Mouse (Mus musculus): Measurements from ENCODE around the gene Tctn3. TPM values are rescaled to one million over a fixed set of nuclear protein-coding genes. Genes with fewer than 3 reads are reported as not detected.

Tctn3 gene
- polyA plus RNA-seq, 1 experiment: 2.7 TPM

- 8% methylated on average over 9 of the region's 9 CpGs for WGBS
- TF ChIP-seq POLR2A (IDR thresholded peaks at IDR 0.05; ENCODE audit: borderline replicate concordance, control insufficient read depth, low read depth, low read length) (no peak), CTCF (IDR thresholded peaks at IDR 0.05; ENCODE audit: control insufficient read depth, insufficient read depth, low read length) (no peak)
- no peak overlapping the region for H3K4me3 ChIP-seq (replicated peaks; ENCODE audit: control insufficient read depth, low read depth, low read length)
- H3K27ac ChIP-seq (ENCODE audit: control insufficient read depth, insufficient read depth, low read depth, low read length, poor library complexity): peak overlapping the region; percentile 49
- H3K4me1 ChIP-seq (ENCODE audit: control insufficient read depth, insufficient read depth, low read length): peaks cover 1% of the 10 kb centered on the region; the same call in 1 of the 2 replicates
Measured at GRCm38 (mm10) chr19:40647319-40648158, 35.5 kb upstream of the Tctn3 start.

- Histone ChIP-seq H3K4me1 (ENCODE audit: control insufficient read depth, insufficient read depth, low read length) (peaks cover 1% of the 10 kb centered on the region; the same call in 1 of the 2 replicates), H3K4me3 (replicated peaks; ENCODE audit: control insufficient read depth, low read depth, low read length) (no peak overlapping the region), H3K27ac (ENCODE audit: control insufficient read depth, insufficient read depth, low read depth, low read length, poor library complexity) (no peak overlapping the region)
- TF ChIP-seq CTCF (IDR thresholded peaks at IDR 0.05; ENCODE audit: control insufficient read depth, insufficient read depth, low read length): no peak
- no peak for TF ChIP-seq POLR2A (IDR thresholded peaks at IDR 0.05; ENCODE audit: borderline replicate concordance, control insufficient read depth, low read depth, low read length)
- 56% methylated on average over 6 of the region's 6 CpGs for WGBS
Measured at GRCm38 (mm10) chr19:40646379-40646778, 34.3 kb upstream of the Tctn3 start.

GRCm38 (mm10) chr19:40643846-40644245, 31.8 kb upstream of the Tctn3 start:
- TF ChIP-seq CTCF (IDR thresholded peaks at IDR 0.05; ENCODE audit: control insufficient read depth, insufficient read depth, low read length): no peak
- TF ChIP-seq POLR2A (IDR thresholded peaks at IDR 0.05; ENCODE audit: borderline replicate concordance, control insufficient read depth, low read depth, low read length): no peak
- 60% methylated on average over 1 of the region's 1 CpGs for WGBS
- no peak overlapping the region for H3K27ac ChIP-seq (ENCODE audit: control insufficient read depth, insufficient read depth, low read depth, low read length, poor library complexity)
- no peak overlapping the region for H3K4me3 ChIP-seq (replicated peaks; ENCODE audit: control insufficient read depth, low read depth, low read length)
- peaks cover 3% of the 10 kb centered on the region for H3K4me1 ChIP-seq (ENCODE audit: control insufficient read depth, insufficient read depth, low read length)

- H3K4me1 ChIP-seq (ENCODE audit: control insufficient read depth, insufficient read depth, low read length): peaks cover 3% of the 10 kb centered on the region
- H3K27ac ChIP-seq (ENCODE audit: control insufficient read depth, insufficient read depth, low read depth, low read length, poor library complexity): no peak overlapping the region
- WGBS: 54% methylated on average over 2 of the region's 2 CpGs
- TF ChIP-seq POLR2A (IDR thresholded peaks at IDR 0.05; ENCODE audit: borderline replicate concordance, control insufficient read depth, low read depth, low read length) (no peak), CTCF (IDR thresholded peaks at IDR 0.05; ENCODE audit: control insufficient read depth, insufficient read depth, low read length) (no peak)
- H3K4me3 ChIP-seq (replicated peaks; ENCODE audit: control insufficient read depth, low read depth, low read length): no peak overlapping the region
Measured at GRCm38 (mm10) chr19:40640799-40641198, 28.8 kb upstream of the Tctn3 start.

DNA sequence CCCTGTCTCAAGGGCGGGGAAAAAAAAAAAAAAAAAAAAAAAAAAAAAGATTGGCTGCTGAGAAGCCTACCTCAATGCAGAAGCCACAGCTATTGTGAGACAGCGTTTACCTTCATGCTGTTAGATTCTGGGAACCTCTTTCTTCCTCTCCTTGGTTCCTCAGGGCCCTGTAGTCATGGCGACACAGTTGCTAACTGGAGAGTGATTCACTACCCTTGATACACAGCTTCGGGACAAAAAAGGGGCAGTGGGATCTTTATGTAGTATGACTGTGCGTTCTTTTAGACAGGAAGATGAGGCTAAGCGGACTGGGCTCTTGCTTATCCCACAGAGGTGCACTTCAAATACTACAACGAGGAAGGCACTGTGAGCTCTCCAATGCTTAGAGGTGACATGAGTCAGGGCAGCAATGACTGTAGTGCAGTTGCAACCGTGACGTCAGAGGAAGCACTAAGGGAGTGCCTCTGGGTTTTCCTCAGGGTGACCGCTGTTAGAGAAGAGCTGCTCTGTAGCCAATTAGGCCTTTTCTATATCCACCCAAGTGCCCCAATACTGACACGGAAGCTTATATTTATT, 27.8 kb upstream of the Tctn3 start:
- no peak overlapping the region for H3K4me3 ChIP-seq (replicated peaks; ENCODE audit: control insufficient read depth, low read depth, low read length)
- WGBS: 38% methylated on average over 11 of the region's 11 CpGs
- H3K27ac ChIP-seq (ENCODE audit: control insufficient read depth, insufficient read depth, low read depth, low read length, poor library complexity): peak overlapping the region; percentile 80
- no peak for TF ChIP-seq POLR2A (IDR thresholded peaks at IDR 0.05; ENCODE audit: borderline replicate concordance, control insufficient read depth, low read depth, low read length)
- no peak for TF ChIP-seq CTCF (IDR thresholded peaks at IDR 0.05; ENCODE audit: control insufficient read depth, insufficient read depth, low read length)
- peaks cover 3% of the 10 kb centered on the region for H3K4me1 ChIP-seq (ENCODE audit: control insufficient read depth, insufficient read depth, low read length)

DNA sequence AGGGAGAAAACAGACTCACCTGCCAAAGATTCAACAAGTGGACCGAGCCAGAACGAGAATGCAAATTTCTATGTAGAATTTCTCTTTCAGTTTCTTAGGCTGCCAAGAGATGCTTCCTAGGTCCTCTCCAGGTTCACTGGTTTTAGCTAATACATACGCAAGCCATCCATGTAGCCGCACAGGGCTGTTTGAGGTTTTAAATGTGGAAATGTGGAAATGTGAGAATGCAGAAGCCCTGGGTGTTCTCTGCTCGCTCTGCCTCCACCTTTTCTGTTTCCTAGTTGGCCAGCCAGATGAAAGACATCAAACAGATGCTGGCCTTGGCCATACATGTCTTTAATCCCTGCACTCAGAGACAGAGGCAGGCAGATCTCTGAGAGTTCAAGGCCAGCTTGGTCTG, 26.5 kb upstream of the Tctn3 start:
- TF ChIP-seq POLR2A (IDR thresholded peaks at IDR 0.05; ENCODE audit: borderline replicate concordance, control insufficient read depth, low read depth, low read length): no peak
- no peak for TF ChIP-seq CTCF (IDR thresholded peaks at IDR 0.05; ENCODE audit: control insufficient read depth, insufficient read depth, low read length)
- H3K4me3 ChIP-seq (replicated peaks; ENCODE audit: control insufficient read depth, low read depth, low read length): no peak overlapping the region
- WGBS: 41% methylated on average over 5 of the region's 5 CpGs
- H3K27ac ChIP-seq (ENCODE audit: control insufficient read depth, insufficient read depth, low read depth, low read length, poor library complexity): peak overlapping the region; percentile 79
- peaks cover 3% of the 10 kb centered on the region for H3K4me1 ChIP-seq (ENCODE audit: control insufficient read depth, insufficient read depth, low read length)

- H3K27ac ChIP-seq (ENCODE audit: control insufficient read depth, insufficient read depth, low read depth, low read length, poor library complexity): peak overlapping the region; percentile 79; the same call in 1 of the 2 replicates
- no peak overlapping the region for H3K4me3 ChIP-seq (replicated peaks; ENCODE audit: control insufficient read depth, low read depth, low read length)
- WGBS: 23% methylated on average over 7 of the region's 7 CpGs
- TF ChIP-seq POLR2A (IDR thresholded peaks at IDR 0.05; ENCODE audit: borderline replicate concordance, control insufficient read depth, low read depth, low read length) (no peak), CTCF (IDR thresholded peaks at IDR 0.05; ENCODE audit: control insufficient read depth, insufficient read depth, low read length) (no peak)
- H3K4me1 ChIP-seq (ENCODE audit: control insufficient read depth, insufficient read depth, low read length): peaks cover 2% of the 10 kb centered on the region
Measured at GRCm38 (mm10) chr19:40637601-40638000, 25.6 kb upstream of the Tctn3 start.

DNA sequence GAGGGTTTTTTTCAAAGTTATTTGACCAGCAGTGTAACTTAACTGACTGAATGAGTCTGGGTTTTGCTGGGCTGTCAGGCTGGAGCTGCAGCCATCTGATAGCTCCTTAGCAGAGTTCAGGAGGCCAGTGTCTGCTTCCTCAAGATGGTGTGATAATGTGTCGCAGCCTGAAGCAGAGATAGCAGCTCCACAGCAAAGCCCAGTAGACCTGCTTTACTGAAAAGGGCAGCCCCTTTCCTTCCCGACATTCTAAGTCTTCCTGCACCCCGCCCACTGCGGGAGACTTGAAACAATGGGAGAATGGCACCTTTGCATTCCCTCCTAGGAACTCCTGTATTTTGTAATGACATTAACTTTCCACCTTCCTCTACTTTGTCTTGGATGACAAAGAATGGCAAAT, 25.1 kb upstream of the Tctn3 start:
- peaks cover 2% of the 10 kb centered on the region for H3K4me1 ChIP-seq (ENCODE audit: control insufficient read depth, insufficient read depth, low read length)
- peak overlapping the region; percentile 79; the same call in 1 of the 2 replicates for H3K27ac ChIP-seq (ENCODE audit: control insufficient read depth, insufficient read depth, low read depth, low read length, poor library complexity)
- H3K4me3 ChIP-seq (replicated peaks; ENCODE audit: control insufficient read depth, low read depth, low read length): no peak overlapping the region
- no peak for TF ChIP-seq POLR2A (IDR thresholded peaks at IDR 0.05; ENCODE audit: borderline replicate concordance, control insufficient read depth, low read depth, low read length)
- no peak for TF ChIP-seq CTCF (IDR thresholded peaks at IDR 0.05; ENCODE audit: control insufficient read depth, insufficient read depth, low read length)
- WGBS: 41% methylated on average over 4 of the region's 4 CpGs
